Mouse (Mus musculus) MEL (cell line): Measurements from ENCODE around the gene Hsdl2. TPM values are rescaled to one million over a fixed set of nuclear protein-coding genes. Genes with fewer than 3 reads are reported as not detected.
A peak's percentile ranks its signal among the peaks of the same experiment; 100 is the strongest.

Source experiments
- DNase-seq: peaks from one replicate; pipeline ENCODE4 v3.0.0; 2011; ENCODE audit warnings: low read depth, low spot score
- H3K27ac ChIP-seq: 2 replicates; pipeline ENCODE4 v1.5.1; 2012; ENCODE audit warnings: low read depth, mild to moderate bottlenecking, control low read depth, low read length, moderate library complexity; ENCODE audit not compliant: control insufficient read depth
- H3K27me3 ChIP-seq, 2 experiments: fragments of 150-350 bp in 1 of 2; sonication (generic) in 1 of 2; 2 replicates each; pipeline ENCODE4 v1.6.1; 2012; ENCODE audit warnings: low read length in 2 of 2, mild to moderate bottlenecking in 2 of 2, improper control_type of control experiment in 1 of 2, moderate library complexity in 1 of 2; ENCODE audit not compliant: insufficient read depth in 2 of 2, control insufficient read depth in 1 of 2
- H3K36me3 ChIP-seq, 2 experiments: 2 replicates each; pipeline ENCODE4 v1.6.1; 2012 to 2014; ENCODE audit warnings: low read length in 2 of 2, improper control_type of control experiment in 1 of 2, inconsistent platforms in 1 of 2, mild to moderate bottlenecking in 1 of 2; ENCODE audit not compliant: insufficient read depth in 2 of 2, control insufficient read depth in 1 of 2
- H3K4me1 ChIP-seq, 2 experiments: fragments of 150-350 bp in 1 of 2; sonication (generic) in 1 of 2; 2 replicates each; pipeline ENCODE4 v1.6.1; 2012; ENCODE audit warnings: low read length in 2 of 2, improper control_type of control experiment in 1 of 2, mild to moderate bottlenecking in 1 of 2; ENCODE audit not compliant: insufficient read depth in 2 of 2, control insufficient read depth in 1 of 2
- H3K4me3 ChIP-seq, 2 experiments: fragments of 150-350 bp in 1 of 2; sonication (generic) in 1 of 2; 2 replicates each; pipeline ENCODE4 v1.5.1; 2012; ENCODE audit warnings: low read depth in 2 of 2, low read length in 2 of 2, mild to moderate bottlenecking in 2 of 2, moderate library complexity in 2 of 2, control low read depth in 1 of 2, improper control_type of control experiment in 1 of 2; ENCODE audit not compliant: control insufficient read depth in 1 of 2, insufficient read depth in 1 of 2
- H3K79me2 ChIP-seq: 2 replicates; pipeline ENCODE4 v1.6.1; 2012; ENCODE audit warnings: mild to moderate bottlenecking, low read length, moderate library complexity; ENCODE audit not compliant: control insufficient read depth, poor library complexity, insufficient read depth
- H3K9ac ChIP-seq: 2 replicates; pipeline ENCODE4 v1.6.1; 2012; ENCODE audit warnings: low read depth, mild to moderate bottlenecking, control low read depth, low read length, moderate library complexity; ENCODE audit not compliant: control insufficient read depth, poor library complexity, severe bottlenecking
- H3K9me3 ChIP-seq: fragments of 150-350 bp; sonication (generic); replicated peaks from 2 replicates; pipeline ENCODE4 v1.6.1; 2012; ENCODE audit warnings: mild to moderate bottlenecking, low read length, improper control_type of control experiment, moderate library complexity; ENCODE audit not compliant: insufficient read depth
- CHD2 ChIP-seq: IDR thresholded peaks from 2 replicates; pipeline ENCODE4 v1.6.1; 2011; ENCODE audit warnings: low read length, improper control_type of control experiment
- CTCF ChIP-seq, 3 experiments: IDR thresholded peaks in 2 of 3; conservative IDR thresholded peaks in 1 of 3; 2 replicates each; pipeline ENCODE4 v1.5.1; 2011 to 2012; ENCODE audit warnings: low read length in 3 of 3, low read depth in 2 of 3, mild to moderate bottlenecking in 2 of 3, improper control_type of control experiment in 1 of 3, inconsistent platforms in 1 of 3, mixed read lengths in 1 of 3, moderate library complexity in 1 of 3; ENCODE audit not compliant: control insufficient read depth in 1 of 3, insufficient read depth in 1 of 3, poor library complexity in 1 of 3, severe bottlenecking in 1 of 3
- E2F4 ChIP-seq: IDR thresholded peaks from 2 replicates; pipeline ENCODE4 v1.6.1; 2011; ENCODE audit warnings: low read depth, low read length, improper control_type of control experiment, borderline replicate concordance
- ELF1 ChIP-seq: IDR thresholded peaks from 2 replicates; pipeline ENCODE4 v1.6.1; 2014; ENCODE audit warnings: low read depth, mild to moderate bottlenecking, inconsistent platforms, low read length, improper control_type of control experiment, moderate library complexity
- ETS1 ChIP-seq: IDR thresholded peaks from 2 replicates; pipeline ENCODE4 v1.6.1; 2012; ENCODE audit warnings: low read depth, mild to moderate bottlenecking, inconsistent platforms, low read length, improper control_type of control experiment, moderate library complexity
- HCFC1 ChIP-seq: IDR thresholded peaks from 2 replicates; pipeline ENCODE4 v1.6.1; 2012; ENCODE audit warnings: low read depth, mild to moderate bottlenecking, inconsistent platforms, low read length, improper control_type of control experiment, moderate library complexity
- MAFK ChIP-seq: IDR thresholded peaks from 2 replicates; pipeline ENCODE4 v1.6.1; 2011; ENCODE audit warnings: low read depth, mild to moderate bottlenecking, low read length, improper control_type of control experiment, borderline replicate concordance
- MAX ChIP-seq: IDR thresholded peaks from 2 replicates; pipeline ENCODE4 v1.6.1; 2011; ENCODE audit warnings: low read length, improper control_type of control experiment
- MAZ ChIP-seq: IDR thresholded peaks from 2 replicates; pipeline ENCODE4 v1.6.1; 2012; ENCODE audit warnings: low read depth, mild to moderate bottlenecking, inconsistent platforms, low read length, improper control_type of control experiment
- MXI1 ChIP-seq: IDR thresholded peaks from 2 replicates; pipeline ENCODE4 v1.6.1; 2011; ENCODE audit warnings: mild to moderate bottlenecking, low read depth, low read length, improper control_type of control experiment
- NELFE ChIP-seq: IDR thresholded peaks from 2 replicates; pipeline ENCODE4 v1.6.1; 2011; ENCODE audit warnings: low read depth, low read length, improper control_type of control experiment
- NRF1 ChIP-seq: IDR thresholded peaks from 2 replicates; pipeline ENCODE4 v1.6.1; 2014; ENCODE audit warnings: low read depth, mild to moderate bottlenecking, inconsistent platforms, low read length, improper control_type of control experiment, moderate library complexity; ENCODE audit not compliant: poor library complexity, insufficient read depth, severe bottlenecking
- POLR2A ChIP-seq, 2 experiments: IDR thresholded peaks; 2 replicates each; pipeline ENCODE4 v1.6.1; 2011 to 2012; ENCODE audit warnings: low read length in 2 of 2, mild to moderate bottlenecking in 2 of 2, control low read depth in 1 of 2, improper control_type of control experiment in 1 of 2, low read depth in 1 of 2, moderate library complexity in 1 of 2; ENCODE audit not compliant: control insufficient read depth in 1 of 2, insufficient read depth in 1 of 2, poor library complexity in 1 of 2
- POLR2AphosphoS2 ChIP-seq: IDR thresholded peaks from 2 replicates; pipeline ENCODE4 v1.6.1; 2011; ENCODE audit warnings: low read length, improper control_type of control experiment
- POLR2AphosphoS5 ChIP-seq: IDR thresholded peaks from 2 replicates; pipeline ENCODE4 v1.6.1; 2012; ENCODE audit warnings: low read depth, borderline replicate concordance, mild to moderate bottlenecking, inconsistent platforms, low read length, moderate library complexity, mixed read lengths
- RAD21 ChIP-seq: IDR thresholded peaks from 2 replicates; pipeline ENCODE4 v1.6.1; 2011; ENCODE audit warnings: mild to moderate bottlenecking, low read depth, low read length, improper control_type of control experiment
- SIN3A ChIP-seq: IDR thresholded peaks from 2 replicates; pipeline ENCODE4 v1.6.1; 2012; ENCODE audit warnings: low read length, improper control_type of control experiment, inconsistent platforms
- SMC3 ChIP-seq: IDR thresholded peaks from 2 replicates; pipeline ENCODE4 v1.6.1; 2011; ENCODE audit warnings: low read depth, low read length, improper control_type of control experiment
- TAL1 ChIP-seq: IDR thresholded peaks from 2 replicates; pipeline ENCODE4 v1.6.1; 2012; ENCODE audit warnings: mild to moderate bottlenecking, inconsistent platforms, low read length, moderate library complexity, mixed read lengths
- TCF12 ChIP-seq: IDR thresholded peaks from 2 replicates; pipeline ENCODE4 v1.6.1; 2014; ENCODE audit warnings: low read depth, mild to moderate bottlenecking, inconsistent platforms, low read length, improper control_type of control experiment, moderate library complexity
- UBTF ChIP-seq: IDR thresholded peaks from 2 replicates; pipeline ENCODE4 v1.6.1; 2012; ENCODE audit warnings: low read depth, mild to moderate bottlenecking, inconsistent platforms, low read length, improper control_type of control experiment, moderate library complexity, borderline replicate concordance; ENCODE audit not compliant: insufficient read depth
- USF1 ChIP-seq: IDR thresholded peaks from 2 replicates; pipeline ENCODE4 v1.6.1; 2014; ENCODE audit warnings: low read depth, mild to moderate bottlenecking, inconsistent platforms, low read length, improper control_type of control experiment, moderate library complexity
- USF2 ChIP-seq, 2 experiments: IDR thresholded peaks; 2 replicates each; pipeline ENCODE4 v1.6.1; 2011 to 2012; ENCODE audit warnings: improper control_type of control experiment in 2 of 2, low read length in 2 of 2, borderline replicate concordance in 1 of 2, inconsistent platforms in 1 of 2, low read depth in 1 of 2, mild to moderate bottlenecking in 1 of 2; ENCODE audit not compliant: insufficient read depth in 1 of 2
- ZC3H11A ChIP-seq: IDR thresholded peaks from 2 replicates; pipeline ENCODE4 v1.6.1; 2012; ENCODE audit warnings: low read depth, mild to moderate bottlenecking, inconsistent platforms, low read length, improper control_type of control experiment
- ZKSCAN1 ChIP-seq: IDR thresholded peaks from 2 replicates; pipeline ENCODE4 v1.6.1; 2012; ENCODE audit warnings: low read depth, mild to moderate bottlenecking, inconsistent platforms, low read length, improper control_type of control experiment, moderate library complexity
- ZMIZ1 ChIP-seq: IDR thresholded peaks from 2 replicates; pipeline ENCODE4 v1.6.1; 2012; ENCODE audit warnings: low read depth, mild to moderate bottlenecking, inconsistent platforms, low read length, improper control_type of control experiment, moderate library complexity
- ZNF384 ChIP-seq: IDR thresholded peaks from 2 replicates; pipeline ENCODE4 v1.6.1; 2012; ENCODE audit warnings: low read depth, mild to moderate bottlenecking, inconsistent platforms, low read length, improper control_type of control experiment
- polyA plus RNA-seq, 2 experiments: library from polyadenylated mRNA; stranded (reverse) in 1 of 2; unstranded in 1 of 2; fragments of >175 nt in 1 of 2; fragments of >200 nt in 1 of 2; gene quantifications; 2 replicates each; pipeline versions ENCODE4 v1.2.1 to v1.2.4; 2012; ENCODE audit warnings: low replicate concordance in 2 of 2, low read depth in 1 of 2; ENCODE audit not compliant: insufficient read length in 2 of 2, insufficient read depth in 1 of 2, missing spikeins in 1 of 2
- total RNA-seq: library from RNA; depleted of rRNA; stranded (reverse); fragments of 300-350 nt; gene quantifications from 2 replicates; pipeline ENCODE4 v1.2.3, GENCODE M21; 2012

Gene Hsdl2
- total and polyA plus RNA-seq, 3 experiments: 8.4 to 15.0 TPM; not detected in 1

GRCm38 (mm10) chr4:59625676-59625997, 44.3 kb downstream of the Hsdl2 start:
- Histone ChIP-seq H3K4me1 (peaks cover 5 to 15% of the 10 kb centered on the region in 2 experiments), H3K79me2 (peaks cover 12% of the 10 kb centered on the region)
- TF ChIP-seq E2F4 (0 out of 2 replicates have a peak, but pooled peaks have one; percentile 7), ETS1 (no peak)

GRCm38 (mm10) chr4:59625998-59626910, 44.9 kb downstream of the Hsdl2 start, which contains the start of gene E130308A19Rik:
Gene E130308A19Rik (plus strand): TSS chr4:59626211.
- Histone ChIP-seq H3K27me3 (no peaks in the 10 kb centered on the region), H3K4me1 (peaks cover 7 to 15% of the 10 kb centered on the region in 2 experiments), H3K4me3 (peak within 1 kb of the TSS; percentile 93 to 100), H3K36me3 (peaks cover 0 to 27% of the 10 kb centered on the region in 2 experiments; a peak in 2 of 4 replicates), H3K27ac (peak within 1 kb of the TSS; percentile 64), H3K79me2 (peaks cover 12% of the 10 kb centered on the region), H3K9me3 (no peaks in the 10 kb centered on the region), H3K9ac (peak within 1 kb of the TSS; percentile 100)
- TF ChIP-seq MAX: no peak
- TF ChIP-seq ZMIZ1: peak; percentile 72; the same call in 1 of the 2 replicates
- no peak for TF ChIP-seq ZKSCAN1
- peak; percentile 65 for TF ChIP-seq SIN3A
- no peak for TF ChIP-seq MAFK
- TF ChIP-seq HCFC1: peak; percentile 65; the same call in 1 of the 2 replicates
- peak; percentile 84 for TF ChIP-seq NELFE
- TF ChIP-seq NRF1: 0 out of 2 replicates have a peak, but pooled peaks have one; percentile 25
- TF ChIP-seq UBTF: no peak
- TF ChIP-seq RAD21: no peak
- peak; percentile 75; the same call in 1 of the 2 replicates for TF ChIP-seq POLR2AphosphoS2
- TF ChIP-seq POLR2A (IDR thresholded peaks at IDR 0.05; ENCODE audit: control insufficient read depth in 1 of 2, insufficient read depth in 1 of 2, low read depth in 1 of 2, low read length in 2 of 2, poor library complexity in 1 of 2): peak; percentile 85 to 88; a peak in 3 of 4 replicates
- 0 out of 2 replicates have a peak, but pooled peaks have one; percentile 30 for TF ChIP-seq TCF12
- TF ChIP-seq ZC3H11A: 0 out of 2 replicates have a peak, but pooled peaks have one; percentile 14
- TF ChIP-seq MAZ: 0 out of 2 replicates have a peak, but pooled peaks have one; percentile 9
- no peak for TF ChIP-seq ZNF384
- TF ChIP-seq POLR2AphosphoS5: no peak
- no peak for TF ChIP-seq USF2 (IDR thresholded peaks at IDR 0.05; ENCODE audit: borderline replicate concordance in 1 of 2, insufficient read depth in 1 of 2, low read depth in 1 of 2, low read length in 2 of 2)
- TF ChIP-seq SMC3: no peak
- no peak for TF ChIP-seq USF1
- TF ChIP-seq MXI1: 0 out of 2 replicates have a peak, but pooled peaks have one; percentile 65
- TF ChIP-seq CHD2: no peak
- TF ChIP-seq ELF1: peak; percentile 75
- TF ChIP-seq E2F4: 0 out of 2 replicates have a peak, but pooled peaks have one; percentile 11
- no peak for TF ChIP-seq TAL1
- no peak for TF ChIP-seq CTCF (IDR thresholded peaks at IDR 0.05 in 2 of 3, conservative IDR thresholded peaks at IDR 0.05 in 1 of 3; ENCODE audit: control insufficient read depth in 1 of 3, insufficient read depth in 1 of 3, low read depth in 2 of 3, low read length in 3 of 3, poor library complexity in 1 of 3, severe bottlenecking in 1 of 3)
- peak; percentile 90 for DNase-seq

More at GRCm38 (mm10) chr4:59625676-59625997, 44.3 kb downstream of the Hsdl2 start:
- DNase-seq: no peak
- H3K9ac ChIP-seq: peak overlapping the region; percentile 100
- H3K27me3 ChIP-seq: no peaks in the 10 kb centered on the region
- peak overlapping the region; percentile 64 for H3K27ac ChIP-seq
- peak overlapping the region; percentile 88 to 100 for H3K4me3 ChIP-seq
- no peaks in the 10 kb centered on the region for H3K9me3 ChIP-seq
- H3K36me3 ChIP-seq: peaks cover 0 to 25% of the 10 kb centered on the region in 2 experiments; a peak in 2 of 4 replicates
